Mouse (Mus musculus): ENCODE measurements at regions not wholly inside any gene's neighbourhood (a gene's known extent, or its start where the extent isn't known, plus 50 kb on each side); places are given as distances from the start of the nearest gene placed in this dataset.

DNA sequence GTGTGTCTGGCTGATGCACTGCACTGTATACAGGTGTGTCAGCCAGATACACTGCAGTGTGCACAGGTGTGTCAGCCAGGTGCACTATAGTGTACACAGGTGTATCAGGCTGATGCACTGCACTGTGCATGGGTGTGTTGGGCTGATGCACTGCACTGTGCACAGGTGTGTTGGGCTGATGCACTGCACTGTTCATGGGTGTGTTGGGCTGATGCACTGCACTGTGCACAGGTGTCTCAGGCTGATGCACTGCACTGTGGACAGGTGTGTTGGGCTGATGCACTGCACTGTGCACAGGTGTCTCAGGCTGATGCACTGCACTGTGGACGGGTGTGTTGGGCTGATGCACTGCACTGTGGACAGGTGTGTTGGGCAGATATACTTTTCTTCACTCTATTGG lies 181.2 kb downstream of the 1810013L24Rik start:
- TF ChIP-seq CTCF (IDR thresholded peaks at IDR 0.05; ENCODE audit: control insufficient read depth, insufficient read depth, insufficient read length) (no peak), CEBPB (IDR thresholded peaks at IDR 0.05; ENCODE audit: low read depth) (no peak), MAX (IDR thresholded peaks at IDR 0.05) (no peak)

Measured in C2C12 (cell line).